Mouse (Mus musculus) activated CD4-positive, CD25-positive, alpha-beta regulatory T cell, adult 4 months (primary cell): ENCODE results near the gene Sox11. TPM values are rescaled to one million over a fixed set of nuclear protein-coding genes. Genes with fewer than 3 reads are reported as not detected.

ENCODE experiments used
- ATAC-seq: one replicate; pipeline ENCODE4 v1.8.0; 2017
- polyA plus RNA-seq, 2 experiments: library from polyadenylated mRNA; unstranded; fragments of 100-300 nt; shearing (Covaris generic); gene quantifications; one replicate each; pipeline ENCODE4 v1.2.1; 2017

The Sox11 gene
- polyA plus RNA-seq, 2 experiments from 2014 or later = 0.11 TPM; not detected in 1

DNA sequence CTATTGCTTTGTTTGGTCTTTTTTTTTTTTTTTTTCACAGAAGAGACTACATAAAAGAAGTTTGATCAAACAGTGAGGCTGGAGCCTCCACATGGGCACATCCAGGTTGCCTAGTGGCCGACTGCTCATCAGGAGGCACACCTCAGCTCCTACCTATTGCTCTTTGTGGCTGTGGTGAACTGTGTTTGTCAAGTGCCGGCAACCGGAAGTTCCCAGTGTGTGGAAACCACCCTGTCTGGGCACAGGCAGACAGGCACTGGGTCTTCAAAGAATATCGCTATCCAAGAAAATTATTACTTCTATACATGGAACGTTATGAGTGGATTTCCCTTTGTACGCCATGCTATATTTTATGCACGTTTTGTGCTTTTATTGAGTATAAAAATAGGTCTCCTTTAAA lies 6.0 kb downstream of the Sox11 start:
- ATAC-seq = no peak

DNA sequence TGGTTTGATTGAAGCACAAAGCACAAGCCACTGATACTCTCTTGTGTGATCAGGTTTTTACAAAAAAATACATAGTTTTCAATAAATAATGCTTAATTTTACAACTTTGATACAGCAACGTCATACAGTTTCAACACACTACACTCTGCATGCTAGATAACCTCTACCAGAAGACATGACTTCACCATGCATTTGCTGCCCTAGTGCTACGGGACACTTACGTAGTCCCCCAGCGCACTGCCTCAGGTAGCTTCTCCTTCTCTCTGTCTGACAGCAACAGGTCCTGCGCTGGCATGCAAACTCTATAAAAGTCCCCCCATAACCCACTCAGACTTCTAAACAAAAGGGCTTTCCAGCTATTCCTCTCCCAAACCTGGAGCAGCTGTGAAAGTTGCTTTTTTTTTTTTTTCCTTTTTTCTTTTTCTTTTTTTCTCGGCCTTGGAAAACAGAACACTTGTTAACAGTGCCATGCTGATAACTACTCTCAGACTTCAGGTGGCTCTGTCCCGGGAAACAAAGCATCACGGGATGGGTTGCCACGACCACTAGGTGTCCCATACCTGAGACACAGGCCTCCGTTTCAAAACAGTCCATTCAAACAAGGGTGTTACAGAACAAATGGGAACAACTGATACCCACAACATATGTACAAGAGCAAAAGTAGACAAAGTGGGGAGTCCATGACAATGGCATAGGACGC lies 6.9 kb downstream of the Sox11 start:
- no peak for ATAC-seq

DNA sequence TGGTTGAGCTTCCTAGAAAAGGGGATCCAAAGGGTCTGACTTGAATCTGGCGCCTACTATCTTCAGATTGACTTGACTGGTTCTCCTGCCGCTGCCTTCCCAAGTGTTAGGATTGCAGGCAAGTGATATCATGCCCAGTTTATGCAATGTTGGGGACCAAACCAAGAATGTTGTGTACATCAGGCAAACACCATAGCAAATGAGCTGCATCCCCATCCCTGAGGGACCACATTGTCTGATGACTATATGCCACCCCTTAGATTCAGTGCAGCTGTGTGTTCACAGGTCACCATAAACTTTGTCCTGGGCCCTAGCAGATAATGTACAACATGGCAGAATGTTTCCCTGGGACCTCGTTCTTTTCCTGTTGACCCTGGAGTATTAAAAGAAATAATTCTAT lies 8.8 kb downstream of the Sox11 start:
- no peak for ATAC-seq

DNA sequence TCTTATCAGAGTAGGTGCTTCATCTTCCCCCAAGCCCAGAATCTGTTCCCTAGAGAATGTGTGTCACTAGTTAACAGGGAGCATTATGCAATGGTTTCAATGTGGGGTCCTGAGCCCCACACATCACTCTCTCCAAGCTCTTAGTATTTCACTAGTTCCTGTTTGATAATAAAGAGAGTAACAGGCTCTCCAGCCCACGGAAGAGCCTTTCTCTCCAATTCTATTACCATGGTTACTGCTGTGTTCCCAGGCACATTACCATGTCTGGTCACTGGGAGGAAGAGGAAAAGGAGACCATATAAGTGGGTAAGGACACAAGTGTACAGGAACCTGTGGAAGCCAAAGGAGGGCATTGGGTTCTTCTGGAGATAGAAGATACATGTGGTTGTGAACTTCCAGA lies 19.0 kb downstream of the Sox11 start:
- ATAC-seq = no peak

DNA sequence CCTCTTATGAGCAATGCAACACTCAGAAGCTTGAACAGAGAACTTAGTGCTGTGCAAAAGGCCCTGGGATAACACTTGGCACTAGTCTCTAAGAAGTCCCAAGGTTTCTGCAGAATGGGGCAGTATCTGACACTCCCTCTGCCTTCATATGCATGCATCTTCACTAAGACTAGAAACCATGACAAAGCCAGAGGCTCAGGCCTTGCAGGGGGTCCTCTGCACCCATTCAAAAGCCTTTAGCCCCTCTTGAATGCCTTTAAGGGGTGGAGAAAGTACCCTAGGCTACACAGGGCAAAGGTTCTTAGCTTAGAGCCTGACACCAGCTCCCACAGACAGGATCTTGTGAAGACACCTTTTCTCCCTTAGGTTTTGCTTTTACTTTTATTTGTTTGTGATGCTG lies 21.7 kb downstream of the Sox11 start:
- ATAC-seq = no peak

DNA sequence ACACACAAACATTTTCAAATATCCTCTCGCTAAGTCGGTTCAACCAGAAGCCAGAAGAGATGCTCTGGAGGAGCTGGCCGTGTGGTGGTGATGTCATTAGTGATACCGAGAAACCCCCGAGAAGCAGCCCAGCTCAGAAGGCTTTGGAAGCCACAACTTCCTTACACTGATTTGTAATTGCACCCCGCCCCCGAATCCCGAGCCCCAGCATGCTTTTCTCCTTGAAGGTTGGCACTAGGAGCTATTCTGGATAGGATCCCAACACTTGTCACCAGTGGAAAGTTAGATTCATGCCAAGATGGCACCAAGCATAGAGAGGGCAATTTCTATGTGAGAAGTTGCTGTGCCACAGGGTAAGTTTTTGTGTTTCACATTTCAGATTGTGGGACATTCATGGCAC lies 29.4 kb downstream of the Sox11 start:
- no peak for ATAC-seq

DNA sequence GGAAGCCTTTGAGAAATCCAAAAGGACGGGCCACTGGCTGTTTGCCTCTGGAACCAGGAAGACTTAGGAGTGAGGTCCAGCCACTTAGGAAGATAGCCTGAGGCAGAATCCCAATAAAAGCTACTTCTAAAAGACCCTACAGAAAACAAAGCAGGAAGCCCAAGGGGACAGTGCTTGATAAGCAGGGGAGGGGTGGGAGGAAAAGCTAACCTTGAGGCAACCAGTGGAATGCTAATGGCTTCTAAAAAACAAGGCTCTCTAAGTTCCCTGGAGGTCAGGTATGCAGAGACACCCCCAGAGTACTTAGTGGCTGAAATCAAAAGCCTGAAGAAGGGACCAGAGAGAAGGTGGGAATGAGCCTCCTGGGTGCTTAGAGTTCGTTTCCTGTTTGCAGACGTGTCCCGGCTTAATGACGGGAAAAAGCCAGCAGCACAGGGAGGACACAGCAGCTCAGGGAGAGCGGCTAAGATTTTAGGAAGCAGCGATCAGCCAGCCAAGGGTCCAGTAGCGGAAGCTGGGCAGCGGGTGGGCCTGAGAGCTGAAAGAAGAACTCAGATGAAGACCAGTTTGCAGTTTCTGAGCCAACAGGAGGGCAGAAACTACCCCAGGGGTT lies 30.4 kb downstream of the Sox11 start:
- no peak for ATAC-seq

DNA sequence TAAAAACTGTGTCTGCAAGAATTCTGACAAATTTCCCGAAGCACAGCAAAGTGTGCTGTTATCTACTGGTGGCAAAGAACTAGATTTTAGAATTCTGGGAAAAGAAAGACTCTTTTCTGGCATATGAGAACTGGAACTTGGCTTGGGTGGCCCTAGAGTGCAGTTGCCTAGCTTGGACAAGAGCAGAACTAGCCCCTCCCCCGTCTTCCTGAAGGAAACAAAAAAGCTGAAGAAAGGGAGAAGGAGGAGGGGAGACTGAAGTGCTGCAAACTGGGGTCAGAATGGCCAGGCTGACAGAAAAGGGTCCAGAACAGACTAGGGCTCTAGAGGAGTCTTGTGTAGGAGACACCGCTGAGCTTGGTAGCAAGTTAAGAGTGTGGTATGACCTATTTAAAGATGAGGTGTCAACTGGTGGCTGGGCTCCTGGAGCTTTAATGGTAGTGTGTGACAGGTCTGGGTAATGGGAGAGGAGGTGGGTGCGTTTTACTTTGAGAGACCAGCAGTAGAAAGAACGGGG lies 31.0 kb downstream of the Sox11 start:
- no peak for ATAC-seq

DNA sequence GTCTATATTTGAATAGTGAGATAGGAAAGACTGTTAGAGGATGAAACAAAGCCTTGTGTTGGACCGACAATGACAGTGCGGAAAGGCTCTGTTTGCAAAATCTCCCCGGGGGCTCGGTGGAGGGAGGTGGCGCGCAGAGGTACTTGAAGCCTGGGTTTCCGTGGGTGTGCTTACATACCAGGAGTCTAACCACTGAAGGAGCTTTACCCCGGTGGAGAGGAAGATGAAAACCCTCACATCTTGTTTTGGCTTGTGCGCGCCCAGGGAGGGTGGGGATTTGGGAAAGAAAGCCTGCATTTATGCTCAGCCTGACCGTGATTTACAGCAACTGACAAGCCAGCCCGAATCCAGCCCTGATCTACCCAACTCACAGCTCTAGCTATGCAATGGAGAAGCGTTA lies 31.7 kb downstream of the Sox11 start:
- ATAC-seq = no peak

DNA sequence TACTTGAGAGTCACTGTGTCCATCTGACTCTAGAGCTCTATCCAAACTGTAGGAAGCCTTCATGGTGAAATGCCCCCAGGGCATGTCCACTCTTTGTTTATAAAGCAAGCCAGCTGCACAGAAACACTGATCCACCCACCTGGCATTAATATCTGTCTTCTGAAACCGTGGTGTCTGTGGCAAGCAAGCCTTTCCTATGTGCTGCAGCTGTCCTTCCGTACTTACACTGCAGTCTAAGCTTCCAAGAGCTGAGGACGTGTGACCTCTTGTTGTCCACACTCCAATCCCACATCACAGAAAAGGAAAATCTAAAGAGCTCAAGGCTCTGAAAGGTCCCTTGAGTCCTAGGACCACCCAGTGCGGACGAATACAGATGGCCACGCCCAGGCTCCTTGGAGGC lies 32.4 kb downstream of the Sox11 start:
- ATAC-seq = no peak

DNA sequence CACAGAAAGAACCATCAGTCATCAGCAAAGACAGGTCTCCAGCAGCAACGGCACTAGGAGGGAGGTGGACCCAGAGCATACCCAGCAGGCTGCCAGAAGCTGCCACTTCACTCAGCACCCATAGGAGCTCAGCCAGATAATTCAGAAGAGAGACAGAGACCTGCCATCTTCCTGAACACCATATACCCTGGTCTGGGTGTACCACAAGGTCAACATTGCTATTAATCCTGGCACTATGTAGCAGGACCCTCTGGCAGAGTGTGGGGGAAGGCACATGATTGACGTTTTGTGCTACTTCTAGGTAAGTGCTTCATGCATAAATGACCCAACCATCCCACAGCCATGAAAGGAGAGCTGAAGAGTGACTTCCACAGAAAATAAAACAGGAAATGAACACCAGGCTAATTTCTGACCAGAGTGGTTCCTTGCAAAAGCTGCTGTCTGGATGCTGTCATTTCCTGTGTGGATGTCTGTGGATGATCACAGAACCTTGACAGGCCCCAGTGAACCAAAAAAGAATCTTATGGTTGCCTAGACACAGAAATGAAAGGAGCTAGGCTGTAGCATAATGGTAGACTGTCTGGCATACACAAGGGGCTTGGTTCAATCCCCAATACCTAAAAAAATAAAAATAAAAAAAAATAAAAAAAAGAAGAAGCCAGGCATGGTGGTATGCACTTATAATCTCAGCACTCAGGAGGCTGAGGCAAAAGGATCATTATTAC lies 37.5 kb downstream of the Sox11 start:
- no peak for ATAC-seq

DNA sequence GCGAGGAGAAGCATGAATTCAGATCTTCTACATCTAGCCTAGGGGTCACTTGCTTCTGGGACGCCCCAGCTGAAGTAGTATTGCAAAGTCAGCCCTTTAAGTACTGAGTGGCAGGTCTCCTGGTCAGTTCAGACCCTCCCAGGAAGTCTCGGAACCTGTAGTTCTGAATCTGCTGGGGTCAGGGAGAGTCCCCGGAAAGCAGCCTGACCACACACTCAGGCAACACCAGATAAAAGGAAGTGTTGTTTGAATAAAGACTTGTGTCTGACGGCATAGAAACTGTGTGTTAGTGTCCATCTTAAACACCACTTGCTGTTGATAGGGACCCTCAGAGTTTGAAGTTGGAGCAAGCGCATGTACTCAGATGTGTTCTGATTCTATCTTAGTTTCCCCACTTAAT lies 39.2 kb downstream of the Sox11 start:
- ATAC-seq = no peak

DNA sequence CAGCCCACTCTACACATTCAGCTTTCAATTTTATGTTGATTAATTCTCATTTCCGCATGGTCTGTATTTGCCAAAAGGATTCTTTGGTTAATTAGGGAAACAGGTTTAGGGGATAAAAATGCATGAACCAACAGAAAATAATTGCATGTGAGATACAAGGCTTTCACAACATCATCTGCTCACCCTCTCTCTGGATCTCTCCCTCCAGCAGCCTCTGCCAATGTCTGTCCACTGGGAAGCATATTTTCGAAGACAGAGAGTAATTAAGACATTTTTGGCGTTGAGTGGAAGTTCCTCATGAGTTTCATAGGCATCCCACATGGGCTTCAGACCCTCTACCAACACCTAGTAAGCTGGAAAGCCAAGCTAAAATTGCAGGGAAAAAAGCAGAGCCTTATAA lies 43.7 kb downstream of the Sox11 start:
- no peak for ATAC-seq

DNA sequence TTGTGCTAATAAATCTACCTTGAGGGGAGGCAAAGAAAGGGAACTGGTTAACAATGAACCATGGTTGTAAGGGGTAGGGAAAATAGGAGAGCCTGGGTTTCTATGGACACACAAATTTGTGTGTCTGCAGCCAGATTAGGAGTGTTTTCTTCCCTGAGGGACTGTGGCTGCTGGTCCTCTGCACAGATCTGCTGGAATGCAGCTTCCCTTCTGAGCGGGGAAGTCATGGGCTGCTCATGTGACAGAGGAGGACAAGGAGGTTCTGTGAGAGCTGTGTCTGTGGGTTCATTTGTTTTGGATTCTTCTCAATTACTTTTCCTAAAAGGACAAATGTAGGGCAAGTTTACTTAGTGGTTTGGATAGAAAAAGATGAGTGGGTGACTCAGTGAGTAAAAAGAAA lies 48.2 kb downstream of the Sox11 start:
- ATAC-seq = no peak

DNA sequence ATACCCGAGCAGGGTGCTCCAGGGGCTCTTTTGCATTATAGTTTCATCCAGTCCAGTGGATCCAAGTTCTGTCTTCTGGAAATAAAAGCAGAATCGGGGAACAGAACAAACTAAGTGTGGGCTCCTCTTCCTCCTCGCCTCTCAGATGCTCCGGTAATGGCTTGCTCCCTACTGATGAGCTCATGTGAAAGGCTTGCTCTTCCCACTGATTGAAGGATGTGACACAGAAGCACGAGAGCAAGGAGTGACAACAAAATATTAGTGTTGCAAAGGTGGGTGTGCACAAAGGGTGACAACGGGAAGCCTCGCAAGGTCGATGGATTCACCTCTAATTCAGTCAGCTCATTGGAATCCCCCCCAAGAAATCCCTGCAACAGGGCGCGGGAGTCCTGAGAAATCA lies 48.6 kb downstream of the Sox11 start:
- ATAC-seq = no peak

DNA sequence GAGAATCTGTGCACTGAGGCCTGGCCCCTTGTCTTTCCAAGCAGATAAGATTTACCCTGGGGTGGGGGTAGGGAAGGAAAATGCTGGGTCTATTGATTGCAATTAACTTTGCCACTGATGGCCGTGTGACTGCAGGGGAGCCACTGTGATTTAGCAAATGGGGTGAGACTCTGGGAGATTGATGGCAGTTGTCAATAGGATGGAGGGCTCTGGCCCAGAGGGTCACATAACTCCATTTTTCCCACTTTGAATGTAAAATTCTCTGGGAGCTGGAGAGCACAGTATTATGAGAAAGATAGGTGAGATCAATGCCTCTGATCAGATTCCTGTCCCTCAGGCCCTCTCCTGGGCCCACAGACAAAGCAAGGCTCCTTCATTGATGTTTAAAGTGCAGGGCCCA lies 49.2 kb downstream of the Sox11 start:
- ATAC-seq = no peak
